Mouse (Mus musculus) intestine, embryonic 16.5 days (tissue): ENCODE measurements at regions not wholly inside any gene's neighbourhood (a gene's known extent, or its start where the extent isn't known, plus 50 kb on each side); places are given as distances from the start of the nearest gene placed in this dataset.

Experiments used
- ATAC-seq: fragments of 200-750 bp; cut with Nextera tagmentation; 2 replicates; pipeline ENCODE4 v1.8.0; 2017; ENCODE audit warnings: moderate TSS enrichment, moderate library complexity
- H3K27ac ChIP-seq: fragments of 300-500 bp; sonication (generic); 2 replicates; pipeline ENCODE4 v1.5.1; 2014; ENCODE audit warnings: mild to moderate bottlenecking, low read length
- H3K27me3 ChIP-seq: fragments of 300-500 bp; sonication (generic); replicated peaks from 2 replicates; pipeline ENCODE4 v1.6.1; 2014; ENCODE audit warnings: low read length, control low read depth, mixed read lengths; ENCODE audit not compliant: control insufficient read depth, insufficient read depth
- H3K36me3 ChIP-seq: fragments of 300-500 bp; sonication (generic); 2 replicates; pipeline ENCODE4 v1.6.1; 2014; ENCODE audit warnings: low read length, control low read depth; ENCODE audit not compliant: control insufficient read depth, insufficient read depth
- H3K4me1 ChIP-seq: fragments of 300-500 bp; sonication (generic); 2 replicates; pipeline ENCODE4 v1.6.1; 2014; ENCODE audit warnings: low read length, control low read depth, mixed read lengths; ENCODE audit not compliant: control insufficient read depth, insufficient read depth
- H3K4me2 ChIP-seq: fragments of 300-500 bp; sonication (generic); 2 replicates; pipeline ENCODE4 v1.6.1; 2014; ENCODE audit warnings: low read depth, low read length, control low read depth
- H3K4me3 ChIP-seq: fragments of 300-500 bp; sonication (generic); 2 replicates; pipeline ENCODE4 v1.5.1; 2014; ENCODE audit warnings: mild to moderate bottlenecking, low read length
- H3K9ac ChIP-seq: fragments of 300-500 bp; sonication (generic); 2 replicates; pipeline ENCODE4 v1.6.1; 2014; ENCODE audit warnings: low read depth, low read length
- H3K9me3 ChIP-seq: fragments of 300-500 bp; sonication (generic); 2 replicates; pipeline ENCODE4 v1.6.1; 2016; ENCODE audit warnings: low read length, control low read depth; ENCODE audit not compliant: control insufficient read depth
- WGBS: fragments of 180-500 bp; shearing (Covaris S2); extraction: QIAGEN DNeasy Blood & Tissue Kit; methylation state at CpG from one replicate; pipeline ENCODE4 v1.1.7; 2014; 5-methylcytosine and 5-hydroxymethylcytosine counted together

- Histone ChIP-seq H3K36me3 (no peaks in the 10 kb centered on the region), H3K27ac (no peak overlapping the region), H3K9me3 (no peaks in the 10 kb centered on the region), H3K4me2 (no peak overlapping the region), H3K4me1 (no peaks in the 10 kb centered on the region), H3K4me3 (no peak overlapping the region), H3K9ac (no peak overlapping the region), H3K27me3 (no peaks in the 10 kb centered on the region)
- WGBS: 41% methylated on average over 2 of the region's 2 CpGs
- ATAC-seq: no peak
Observed at GRCm38 (mm10) chr12:15895215-15895614, 78.5 kb upstream of the Trib2 start.

- no peaks in the 10 kb centered on the region for H3K27me3 ChIP-seq
- ATAC-seq: no peak
- no peak overlapping the region for H3K4me2 ChIP-seq
- WGBS: 58% methylated on average over 1 of the region's 1 CpGs
- H3K27ac ChIP-seq: no peak overlapping the region
- H3K9ac ChIP-seq: no peak overlapping the region
- H3K4me1 ChIP-seq: no peaks in the 10 kb centered on the region
- no peaks in the 10 kb centered on the region for H3K36me3 ChIP-seq
- no peaks in the 10 kb centered on the region for H3K9me3 ChIP-seq
- H3K4me3 ChIP-seq: no peak overlapping the region
Observed at GRCm38 (mm10) chr12:15890591-15890990, 73.9 kb upstream of the Trib2 start.

- H3K4me3 ChIP-seq: no peak overlapping the region
- no peaks in the 10 kb centered on the region for H3K9me3 ChIP-seq
- H3K36me3 ChIP-seq: no peaks in the 10 kb centered on the region
- H3K9ac ChIP-seq: no peak overlapping the region
- WGBS: 75% methylated on average over 7 of the region's 7 CpGs
- no peaks in the 10 kb centered on the region for H3K4me1 ChIP-seq
- H3K27ac ChIP-seq: no peak overlapping the region
- ATAC-seq: no peak
- no peaks in the 10 kb centered on the region for H3K27me3 ChIP-seq
- H3K4me2 ChIP-seq: no peak overlapping the region
Observed at GRCm38 (mm10) chr12:15879907-15880430, 63.2 kb upstream of the Trib2 start.
